Mouse (Mus musculus) C2C12 (cell line): Measurements from ENCODE around the gene Rarres2. TPM values are rescaled to one million over a fixed set of nuclear protein-coding genes. Genes with fewer than 3 reads are reported as not detected.

ENCODE experiments used
- H3K27me3 ChIP-seq: one replicate; pipeline ENCODE4 v1.6.1; 2011; ENCODE audit not compliant: control insufficient read depth, insufficient read depth, insufficient read length
- H3K36me3 ChIP-seq: one replicate; pipeline ENCODE4 v1.6.1; 2011; ENCODE audit not compliant: control insufficient read depth, insufficient read depth
- H3K4me3 ChIP-seq: one replicate; pipeline ENCODE4 v1.5.1; 2011; ENCODE audit warnings: mild to moderate bottlenecking, control low read depth; ENCODE audit not compliant: poor library complexity, insufficient read depth, severe bottlenecking
- H3K79me2 ChIP-seq: one replicate; pipeline ENCODE4 v1.6.1; 2011; ENCODE audit not compliant: control insufficient read depth, insufficient read depth
- H3K79me3 ChIP-seq: one replicate; pipeline ENCODE4 v1.6.1; 2011; ENCODE audit warnings: low read depth, control low read depth
- H3ac ChIP-seq: one replicate; pipeline ENCODE3; 2011; ENCODE audit warnings: low read depth; ENCODE audit not compliant: control insufficient read depth, insufficient read length
- CEBPB ChIP-seq: IDR thresholded peaks from one replicate; pipeline ENCODE4 v1.6.1; 2011; ENCODE audit warnings: low read depth, mild to moderate bottlenecking, control low read depth, moderate library complexity
- CTCF ChIP-seq: IDR thresholded peaks from one replicate; pipeline ENCODE4 v1.5.1; 2011; ENCODE audit not compliant: control insufficient read depth, insufficient read depth, insufficient read length
- FOSL1 ChIP-seq: IDR thresholded peaks from one replicate; pipeline ENCODE4 v1.8.0; 2011; ENCODE audit warnings: mild to moderate bottlenecking, low read length; ENCODE audit not compliant: poor library complexity, insufficient read depth, severe bottlenecking
- MAX ChIP-seq: IDR thresholded peaks from one replicate; pipeline ENCODE4 v1.6.1; 2011; ENCODE audit warnings: mild to moderate bottlenecking, control low read depth
- MYOD1 ChIP-seq: IDR thresholded peaks from one replicate; pipeline ENCODE4 v1.6.1; 2011; ENCODE audit warnings: low read depth; ENCODE audit not compliant: control insufficient read depth, insufficient read length
- MYOG ChIP-seq: IDR thresholded peaks from one replicate; pipeline ENCODE4 v1.6.1; 2011; ENCODE audit not compliant: control insufficient read depth, insufficient read length; ENCODE audit errors: extremely low read depth
- USF1 ChIP-seq: IDR thresholded peaks from one replicate; pipeline ENCODE4 v1.6.1; 2011; ENCODE audit warnings: low read depth, mild to moderate bottlenecking, control low read depth, moderate library complexity
- polyA plus RNA-seq: library from polyadenylated mRNA; unstranded; fragments of >200 nt; fragmentation: generic; extraction: Trizol; gene quantifications from one replicate; pipeline ENCODE4 v1.2.1, GENCODE M21; 2012; ENCODE audit warnings: missing spikeins

The Rarres2 gene
- polyA plus RNA-seq, 1 experiment, result 0.08 TPM

- Histone ChIP-seq H3ac (no peak overlapping the region), H3K4me3 (no peak overlapping the region), H3K79me3 (no peaks in the 10 kb centered on the region), H3K36me3 (no peaks in the 10 kb centered on the region), H3K79me2 (no peaks in the 10 kb centered on the region), H3K27me3 (no peaks in the 10 kb centered on the region)
- TF ChIP-seq USF1 (no peak), FOSL1 (no peak), CTCF (no peak)
Observed at GRCm38 (mm10) chr6:48553819-48554218, 18.8 kb downstream of the Rarres2 start.

- Histone ChIP-seq H3K36me3 (no peaks in the 10 kb centered on the region), H3ac (no peak overlapping the region), H3K79me3 (no peaks in the 10 kb centered on the region), H3K4me3 (no peak overlapping the region), H3K27me3 (no peaks in the 10 kb centered on the region), H3K79me2 (no peaks in the 10 kb centered on the region)
- TF ChIP-seq USF1 (no peak), MAX (peak; percentile 47)
Observed at GRCm38 (mm10) chr6:48552918-48553317, 19.7 kb downstream of the Rarres2 start.

- Histone ChIP-seq H3K4me3 (no peak overlapping the region), H3K79me3 (no peaks in the 10 kb centered on the region), H3K36me3 (no peaks in the 10 kb centered on the region), H3K79me2 (no peaks in the 10 kb centered on the region), H3ac (no peak overlapping the region), H3K27me3 (no peaks in the 10 kb centered on the region)
- TF ChIP-seq MYOG, result no peak
- TF ChIP-seq USF1, result no peak
- no peak for TF ChIP-seq CEBPB
- no peak for TF ChIP-seq CTCF
- no peak for TF ChIP-seq MAX
- TF ChIP-seq FOSL1, result no peak
- TF ChIP-seq MYOD1, result no peak
Observed at GRCm38 (mm10) chr6:48548314-48548713, 24.3 kb downstream of the Rarres2 start.

GRCm38 (mm10) chr6:48546858-48547257, 25.7 kb downstream of the Rarres2 start:
- H3K27me3 ChIP-seq, result no peaks in the 10 kb centered on the region
- no peaks in the 10 kb centered on the region for H3K36me3 ChIP-seq
- H3ac ChIP-seq, result no peak overlapping the region
- no peaks in the 10 kb centered on the region for H3K79me2 ChIP-seq
- H3K4me3 ChIP-seq, result no peak overlapping the region
- no peaks in the 10 kb centered on the region for H3K79me3 ChIP-seq
- TF ChIP-seq USF1, result no peak
- TF ChIP-seq MAX, result no peak
- no peak for TF ChIP-seq FOSL1
- TF ChIP-seq CEBPB, result no peak
- no peak for TF ChIP-seq MYOG
- no peak for TF ChIP-seq CTCF
- no peak for TF ChIP-seq MYOD1

DNA sequence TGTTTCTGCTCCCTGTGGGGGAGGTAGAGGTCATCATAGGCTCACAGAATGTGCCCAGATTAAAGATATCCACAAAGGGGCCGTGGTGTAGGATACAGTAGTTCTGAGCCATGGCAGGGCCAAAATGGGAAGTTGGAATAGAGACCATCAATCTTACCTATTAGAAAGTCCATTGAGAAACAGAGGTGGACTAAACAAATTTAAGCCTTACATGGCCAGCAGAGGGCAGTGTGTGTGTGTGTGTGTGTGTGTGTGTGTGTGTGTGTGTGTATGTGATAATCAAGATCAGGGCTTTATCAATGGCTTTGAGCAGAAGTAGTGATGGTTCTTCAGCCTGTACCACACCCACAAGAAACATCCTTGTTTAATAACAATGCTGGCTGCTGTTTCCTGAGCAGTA, 26.3 kb downstream of the Rarres2 start:
- Histone ChIP-seq H3K79me3 (no peaks in the 10 kb centered on the region), H3K79me2 (no peaks in the 10 kb centered on the region), H3K36me3 (no peaks in the 10 kb centered on the region), H3K27me3 (no peaks in the 10 kb centered on the region), H3K4me3 (no peak overlapping the region), H3ac (no peak overlapping the region)
- no peak for TF ChIP-seq CEBPB

GRCm38 (mm10) chr6:48545251-48545650, 27.3 kb downstream of the Rarres2 start:
- Histone ChIP-seq H3ac (no peak overlapping the region), H3K79me2 (no peaks in the 10 kb centered on the region), H3K79me3 (no peaks in the 10 kb centered on the region), H3K4me3 (no peak overlapping the region), H3K27me3 (no peaks in the 10 kb centered on the region), H3K36me3 (no peaks in the 10 kb centered on the region)
- no peak for TF ChIP-seq MAX
- TF ChIP-seq CEBPB, result no peak
- no peak for TF ChIP-seq MYOG
- TF ChIP-seq FOSL1, result no peak
- no peak for TF ChIP-seq CTCF
- TF ChIP-seq MYOD1, result no peak
- TF ChIP-seq USF1, result no peak

GRCm38 (mm10) chr6:48542631-48543030, 30.0 kb downstream of the Rarres2 start:
- H3K79me2 ChIP-seq, result no peaks in the 10 kb centered on the region
- H3K36me3 ChIP-seq, result no peaks in the 10 kb centered on the region
- no peak overlapping the region for H3K4me3 ChIP-seq
- no peaks in the 10 kb centered on the region for H3K79me3 ChIP-seq
- no peak overlapping the region for H3ac ChIP-seq
- H3K27me3 ChIP-seq, result no peaks in the 10 kb centered on the region
- TF ChIP-seq MYOD1 (no peak), CEBPB (no peak), USF1 (no peak), MYOG (no peak), MAX (no peak), FOSL1 (no peak), CTCF (no peak)
